Comparison of ENCODE assay signal across 8 mouse cellular contexts in genomic region chr15:81845724-81846123, GRCm38 (mm10). TPM values are rescaled to one million over a fixed set of nuclear protein-coding genes. Genes with fewer than 3 reads are reported as not detected.
DNase-seq lines count a peak whose midpoint lies in the region; ATAC-seq and TF ChIP-seq lines count a peak whose summit lies in the region.

No protein-coding gene starts in this region.

- H3K9me3 ChIP-seq in MEL (replicated peaks; ENCODE audit: insufficient read depth, low read length), result no peaks in the 10 kb centered on the region
- no peaks in the 10 kb centered on the region for H3K9me3 ChIP-seq in hindbrain, embryonic 13.5 days

- 39% methylated on average over 4 of the region's 4 CpGs for WGBS in hindbrain, embryonic 13.5 days

- TF ChIP-seq CTCF in C2C12 (IDR thresholded peaks at IDR 0.05; ENCODE audit: control insufficient read depth, insufficient read depth, insufficient read length) (no peak), MEL (IDR thresholded peaks at IDR 0.05 in 2 of 3, conservative IDR thresholded peaks at IDR 0.05 in 1 of 3; ENCODE audit: control insufficient read depth in 1 of 3, insufficient read depth in 1 of 3, low read depth in 2 of 3, low read length in 3 of 3, poor library complexity in 1 of 3, severe bottlenecking in 1 of 3) (no peak)

- H3K4me2 ChIP-seq in hindbrain, embryonic 13.5 days, result no peak overlapping the region

- ATAC-seq in cerebellum, adult (ENCODE audit: insufficient number of reproducible peaks, low FRiP score, low TSS enrichment), result no peak
- ATAC-seq in hindbrain, embryonic 13.5 days (ENCODE audit: low FRiP score), result no peak

- TF ChIP-seq EP300 in MEL (IDR thresholded peaks at IDR 0.05; ENCODE audit: low read depth in 1 of 2, low read length in 2 of 2), result no peak

- no peak overlapping the region for H3K27ac ChIP-seq in MEL (ENCODE audit: control insufficient read depth, low read depth, low read length)
- H3K27ac ChIP-seq in hindbrain, embryonic 13.5 days, result no peak overlapping the region

- H3K36me3 ChIP-seq in C2C12 (ENCODE audit: control insufficient read depth, insufficient read depth) (peaks cover 34% of the 10 kb centered on the region), MEL (ENCODE audit: control insufficient read depth in 1 of 2, insufficient read depth in 2 of 2, low read length in 2 of 2) (peaks cover 0 to 3% of the 10 kb centered on the region in 2 experiments; a peak in 2 of 4 replicates)
- peaks cover 30% of the 10 kb centered on the region for H3K36me3 ChIP-seq in hindbrain, embryonic 13.5 days

- no peaks in the 10 kb centered on the region for H3K4me1 ChIP-seq in MEL (ENCODE audit: control insufficient read depth in 1 of 2, insufficient read depth in 2 of 2, low read length in 2 of 2)
- H3K4me1 ChIP-seq in hindbrain, embryonic 13.5 days (replicated peaks), result no peaks in the 10 kb centered on the region

- H3ac ChIP-seq in C2C12 (ENCODE audit: control insufficient read depth, insufficient read length, low read depth), result no peak overlapping the region

- no peak for TF ChIP-seq POLR2A in MEL (IDR thresholded peaks at IDR 0.05; ENCODE audit: control insufficient read depth in 1 of 2, insufficient read depth in 1 of 2, low read depth in 1 of 2, low read length in 2 of 2, poor library complexity in 1 of 2)

- no peak overlapping the region for H3K9ac ChIP-seq in MEL (ENCODE audit: control insufficient read depth, low read depth, low read length, poor library complexity, severe bottlenecking)
- no peak overlapping the region for H3K9ac ChIP-seq in hindbrain, embryonic 13.5 days

- H3K27me3 ChIP-seq in C2C12 (ENCODE audit: control insufficient read depth, insufficient read depth, insufficient read length), result no peaks in the 10 kb centered on the region
- H3K27me3 ChIP-seq in MEL (ENCODE audit: control insufficient read depth in 1 of 2, insufficient read depth in 2 of 2, low read length in 2 of 2), result no peaks in the 10 kb centered on the region
- H3K27me3 ChIP-seq in hindbrain, embryonic 13.5 days, result no peaks in the 10 kb centered on the region

- peak; percentile 40 for DNase-seq in MEL (ENCODE audit: low read depth, low spot score)
- peak; percentile 80 for DNase-seq in heart, adult 9 months (ENCODE audit: low spot score in 2 of 2)
- peak; percentile 35 to 63 for DNase-seq in kidney, postnatal 4 days
- DNase-seq in yolk sac, embryonic 10.5 days (ENCODE audit: low spot score), result peak; percentile 75
- no peak for DNase-seq in cerebellum, postnatal 36 days

- peaks cover 3% of the 10 kb centered on the region for H3K79me3 ChIP-seq in C2C12 (ENCODE audit: low read depth)

- H3K79me2 ChIP-seq in C2C12 (ENCODE audit: control insufficient read depth, insufficient read depth) (peaks cover 34% of the 10 kb centered on the region), MEL (ENCODE audit: control insufficient read depth, insufficient read depth, low read length, poor library complexity) (peaks cover 12% of the 10 kb centered on the region)

- no peak for TF ChIP-seq RAD21 in MEL (IDR thresholded peaks at IDR 0.05; ENCODE audit: low read depth, low read length)

- H3K4me3 ChIP-seq in C2C12 (ENCODE audit: insufficient read depth, poor library complexity, severe bottlenecking) (no peak overlapping the region), MEL (ENCODE audit: control insufficient read depth in 1 of 2, insufficient read depth in 1 of 2, low read depth in 2 of 2, low read length in 2 of 2) (no peak overlapping the region)
- no peak overlapping the region for H3K4me3 ChIP-seq in hindbrain, embryonic 13.5 days

TF ChIP-seq in C2C12, 6 proteins besides CTCF, POLR2A, EP300 and RAD21:
- peak; percentile 59 for TF ChIP-seq FOSL1 (IDR thresholded peaks at IDR 0.05; ENCODE audit: insufficient read depth, low read length, poor library complexity, severe bottlenecking)
- peak; percentile 19 for TF ChIP-seq CEBPB (IDR thresholded peaks at IDR 0.05; ENCODE audit: low read depth)
- no peak for TF ChIP-seq MYOD1 (IDR thresholded peaks at IDR 0.05; ENCODE audit: control insufficient read depth, insufficient read length, low read depth)
- peak; percentile 16 for TF ChIP-seq USF1 (IDR thresholded peaks at IDR 0.05; ENCODE audit: low read depth)
- peak; percentile 58 for TF ChIP-seq MAX (IDR thresholded peaks at IDR 0.05)
- no peak for TF ChIP-seq MYOG (IDR thresholded peaks at IDR 0.05; ENCODE audit: control insufficient read depth, extremely low read depth, insufficient read length)

TF ChIP-seq in MEL, 35 proteins besides CTCF, POLR2A, EP300 and RAD21:
- TF ChIP-seq MYB (IDR thresholded peaks at IDR 0.05; ENCODE audit: low read depth, low read length), result no peak
- no peak for TF ChIP-seq NELFE (IDR thresholded peaks at IDR 0.05; ENCODE audit: low read depth, low read length)
- TF ChIP-seq CHD2 (IDR thresholded peaks at IDR 0.05; ENCODE audit: low read length), result no peak
- no peak for TF ChIP-seq USF1 (IDR thresholded peaks at IDR 0.05; ENCODE audit: low read depth, low read length)
- no peak for TF ChIP-seq JUND (IDR thresholded peaks at IDR 0.05; ENCODE audit: low read depth, low read length)
- TF ChIP-seq TBP (IDR thresholded peaks at IDR 0.05; ENCODE audit: low read depth, low read length), result no peak
- TF ChIP-seq MAX (IDR thresholded peaks at IDR 0.05; ENCODE audit: low read length), result no peak
- no peak for TF ChIP-seq USF2 (IDR thresholded peaks at IDR 0.05; ENCODE audit: borderline replicate concordance in 1 of 2, insufficient read depth in 1 of 2, low read depth in 1 of 2, low read length in 2 of 2)
- TF ChIP-seq TAL1 (IDR thresholded peaks at IDR 0.05; ENCODE audit: low read length), result no peak
- TF ChIP-seq MYC (IDR thresholded peaks at IDR 0.05; ENCODE audit: low read depth, low read length), result no peak
- TF ChIP-seq BHLHE40 (IDR thresholded peaks at IDR 0.05; ENCODE audit: borderline replicate concordance, low read depth, low read length), result no peak
- TF ChIP-seq UBTF (IDR thresholded peaks at IDR 0.05; ENCODE audit: borderline replicate concordance, insufficient read depth, low read depth, low read length), result no peak
- no peak for TF ChIP-seq HCFC1 (IDR thresholded peaks at IDR 0.05; ENCODE audit: low read depth, low read length)
- no peak for TF ChIP-seq KAT2A (conservative IDR thresholded peaks at IDR 0.05; ENCODE audit: low read depth, low read length)
- no peak for TF ChIP-seq MAZ (IDR thresholded peaks at IDR 0.05; ENCODE audit: low read depth, low read length)
- no peak for TF ChIP-seq POLR2AphosphoS5 (IDR thresholded peaks at IDR 0.05; ENCODE audit: borderline replicate concordance, low read depth, low read length)
- TF ChIP-seq MAFK (IDR thresholded peaks at IDR 0.05; ENCODE audit: borderline replicate concordance, low read depth, low read length), result no peak
- no peak for TF ChIP-seq TCF12 (IDR thresholded peaks at IDR 0.05; ENCODE audit: low read depth, low read length)
- no peak for TF ChIP-seq POLR2AphosphoS2 (IDR thresholded peaks at IDR 0.05; ENCODE audit: low read length)
- TF ChIP-seq MXI1 (IDR thresholded peaks at IDR 0.05; ENCODE audit: low read depth, low read length), result no peak

RNA-seq across cellular contexts. Expression of gene Tob2, which starts 12.9 kb away (rescaled TPM):
- polyA plus RNA-seq in C2C12 (2012; fragmentation: generic; extraction: Trizol) (37.5 TPM), MEL (2012; ENCODE audit: insufficient read depth in 1 of 2, insufficient read length in 2 of 2, low read depth in 1 of 2, low replicate concordance in 2 of 2, missing spikeins in 1 of 2) (10 to 100 TPM in 1 of 2 experiments, not detected in 1; 20.7 TPM)
- 21.6 and 23.5 TPM in 2 replicates for total RNA-seq in MEL (2012; rRNA removed)
- polyA plus RNA-seq in hindbrain, embryonic 13.5 days (2015; fragmentation: Nextera tagmentation; extraction: Ambion mirVana), result 15.6 and 15.7 TPM in 2 replicates

RNA-seq across cellular contexts. Expression of gene Phf5a, which starts 26.0 kb away (rescaled TPM):
- 156 TPM for polyA plus RNA-seq in C2C12 (2012; fragmentation: generic; extraction: Trizol)
- 112 and 128 TPM in 2 replicates for total RNA-seq in MEL (2012; rRNA removed)
- 100 to 1,000 TPM in 1 of 2 experiments, not detected in 1; 164 TPM for polyA plus RNA-seq in MEL (2012; ENCODE audit: insufficient read depth in 1 of 2, insufficient read length in 2 of 2, low read depth in 1 of 2, low replicate concordance in 2 of 2, missing spikeins in 1 of 2)
- polyA plus RNA-seq in hindbrain, embryonic 13.5 days (2015; fragmentation: Nextera tagmentation; extraction: Ambion mirVana), result 123 and 125 TPM in 2 replicates

RNA-seq across cellular contexts. Expression of gene Aco2, which starts 26.4 kb away (rescaled TPM):
- polyA plus RNA-seq in C2C12 (2012; fragmentation: generic; extraction: Trizol), result 368 TPM
- total RNA-seq in MEL (2012; rRNA removed), result 241 and 248 TPM in 2 replicates
- 1,000 to 10,000 TPM in 1 of 2 experiments, 100 to 1,000 TPM in 1; 447 to 1,242 TPM for polyA plus RNA-seq in MEL (2012; ENCODE audit: insufficient read depth in 1 of 2, insufficient read length in 2 of 2, low read depth in 1 of 2, low replicate concordance in 2 of 2, missing spikeins in 1 of 2)
- 237 and 248 TPM in 2 replicates for polyA plus RNA-seq in hindbrain, embryonic 13.5 days (2015; fragmentation: Nextera tagmentation; extraction: Ambion mirVana)

RNA-seq across cellular contexts. Expression of gene Tef, which starts 43.5 kb away (rescaled TPM):
- polyA plus RNA-seq in C2C12 (2012; fragmentation: generic; extraction: Trizol) (32.6 TPM), MEL (2012; ENCODE audit: insufficient read depth in 1 of 2, insufficient read length in 2 of 2, low read depth in 1 of 2, low replicate concordance in 2 of 2, missing spikeins in 1 of 2) (10 to 100 TPM in 1 of 2 experiments, not detected in 1; 21.7 TPM)
- total RNA-seq in MEL (2012; rRNA removed), result 11.6 and 12.3 TPM in 2 replicates
- polyA plus RNA-seq in hindbrain, embryonic 13.5 days (2015; fragmentation: Nextera tagmentation; extraction: Ambion mirVana), result 22.3 and 22.4 TPM in 2 replicates

Comparison
In these comparisons a context has a peak if more than half of its experiments do, and no peak if none do; other contexts are left out.
1. DNase-seq: peak in MEL (single experiment), heart, adult 9 months (2 of 2), kidney, postnatal 4 days (2 of 2) and yolk sac, embryonic 10.5 days (single experiment); none in cerebellum, postnatal 36 days (0 of 2).